Mouse (Mus musculus): Measurements from ENCODE around the gene Clba1. TPM values are rescaled to one million over a fixed set of nuclear protein-coding genes. Genes with fewer than 3 reads are reported as not detected.

Clba1 gene
- polyA plus RNA-seq, 1 experiment from 2014 or later, result 9.3 TPM

GRCm38 (mm10) chr12:112795466-112796104, 13.2 kb upstream of the Clba1 start:
- H3K4me1 ChIP-seq (replicated peaks), result peaks cover 36% of the 10 kb centered on the region
- WGBS, result 68% methylated on average over 18 of the region's 18 CpGs
- H3K4me3 ChIP-seq (replicated peaks), result no peak overlapping the region
- no peaks in the 10 kb centered on the region for H3K36me3 ChIP-seq
- H3K27me3 ChIP-seq, result peaks cover 42% of the 10 kb centered on the region
- no peak overlapping the region for H3K4me2 ChIP-seq
- no peaks in the 10 kb centered on the region for H3K9me3 ChIP-seq
- no peak for ATAC-seq (ENCODE audit: insufficient number of reproducible peaks, insufficient read depth, low FRiP score, low TSS enrichment, low read depth)
- H3K9ac ChIP-seq (replicated peaks), result no peak overlapping the region
- no peak overlapping the region for H3K27ac ChIP-seq

- H3K4me3 ChIP-seq (replicated peaks), result no peak overlapping the region
- no peaks in the 10 kb centered on the region for H3K9me3 ChIP-seq
- H3K4me2 ChIP-seq, result no peak overlapping the region
- no peak overlapping the region for H3K27ac ChIP-seq
- H3K9ac ChIP-seq (replicated peaks), result no peak overlapping the region
- H3K4me1 ChIP-seq (replicated peaks), result peaks cover 37% of the 10 kb centered on the region
- 39% methylated on average over 17 of the region's 17 CpGs for WGBS
- H3K36me3 ChIP-seq, result no peaks in the 10 kb centered on the region
- peaks cover 54% of the 10 kb centered on the region for H3K27me3 ChIP-seq
- ATAC-seq (ENCODE audit: insufficient number of reproducible peaks, insufficient read depth, low FRiP score, low TSS enrichment, low read depth), result no peak
Measured at GRCm38 (mm10) chr12:112796551-112797510, 11.9 kb upstream of the Clba1 start.

- Histone ChIP-seq H3K36me3 (no peaks in the 10 kb centered on the region), H3K9ac (replicated peaks) (no peak overlapping the region), H3K4me1 (replicated peaks) (peaks cover 47% of the 10 kb centered on the region), H3K4me3 (replicated peaks) (no peak overlapping the region), H3K27ac (no peak overlapping the region), H3K4me2 (no peak overlapping the region), H3K9me3 (no peaks in the 10 kb centered on the region), H3K27me3 (peaks cover 64% of the 10 kb centered on the region)
- no peak for ATAC-seq (ENCODE audit: insufficient number of reproducible peaks, insufficient read depth, low FRiP score, low TSS enrichment, low read depth)
- 55% methylated on average over 15 of the region's 15 CpGs for WGBS
Measured at GRCm38 (mm10) chr12:112797672-112798331, 10.9 kb upstream of the Clba1 start.

DNA sequence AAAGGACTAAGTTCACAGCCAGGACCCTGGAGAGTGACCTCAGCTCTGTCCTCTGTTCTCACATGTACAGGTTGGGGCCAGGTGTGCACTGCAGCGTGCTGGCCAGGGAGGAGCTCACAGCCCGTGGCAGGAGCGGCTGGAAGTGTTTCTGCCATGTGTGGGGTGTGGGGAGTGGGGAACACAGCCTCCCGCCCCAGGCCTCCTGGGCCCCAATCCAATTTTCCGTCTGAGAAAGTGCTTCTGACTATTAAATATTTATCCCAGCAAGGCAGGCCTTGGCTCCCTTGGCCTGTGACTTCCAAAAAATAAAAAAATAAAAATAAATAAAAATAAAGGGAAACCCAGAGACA, 10.4 kb upstream of the Clba1 start:
- 31% methylated on average over 5 of the region's 5 CpGs for WGBS

DNA sequence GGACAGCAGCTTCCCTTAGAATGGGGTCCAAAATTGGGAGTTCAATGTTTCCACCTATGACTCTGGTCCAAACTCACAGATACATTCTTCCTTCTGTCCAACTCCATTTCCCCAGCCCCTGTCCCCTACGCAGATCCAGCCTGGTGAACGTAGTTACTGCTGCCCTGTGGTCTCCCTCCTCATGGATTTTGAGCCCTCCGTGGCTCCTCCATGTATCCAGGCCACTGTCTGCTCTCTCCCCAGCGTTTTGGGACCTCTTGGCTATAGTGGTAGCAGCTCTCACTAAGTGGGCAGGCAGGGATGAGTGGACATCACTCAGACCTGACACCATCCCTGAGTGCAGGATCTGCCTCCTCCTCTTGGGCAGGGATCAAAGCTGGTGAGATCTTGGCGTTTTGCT, 10.0 kb upstream of the Clba1 start:
- H3K9ac ChIP-seq (replicated peaks), result no peak overlapping the region
- peaks cover 49% of the 10 kb centered on the region for H3K4me1 ChIP-seq (replicated peaks)
- H3K4me3 ChIP-seq (replicated peaks), result no peak overlapping the region
- H3K4me2 ChIP-seq, result no peak overlapping the region
- H3K27ac ChIP-seq, result no peak overlapping the region
- H3K36me3 ChIP-seq, result no peaks in the 10 kb centered on the region
- 69% methylated on average over 5 of the region's 5 CpGs for WGBS
- no peaks in the 10 kb centered on the region for H3K9me3 ChIP-seq
- no peak for ATAC-seq (ENCODE audit: insufficient number of reproducible peaks, insufficient read depth, low FRiP score, low TSS enrichment, low read depth)
- peaks cover 69% of the 10 kb centered on the region for H3K27me3 ChIP-seq

More for the DNA sequence above, 10.4 kb upstream of the Clba1 start:
- Histone ChIP-seq H3K36me3 (no peaks in the 10 kb centered on the region), H3K27me3 (peaks cover 69% of the 10 kb centered on the region), H3K9me3 (no peaks in the 10 kb centered on the region), H3K27ac (no peak overlapping the region), H3K4me2 (no peak overlapping the region), H3K4me1 (replicated peaks) (peaks cover 49% of the 10 kb centered on the region), H3K4me3 (replicated peaks) (no peak overlapping the region), H3K9ac (replicated peaks) (no peak overlapping the region)
- no peak for ATAC-seq (ENCODE audit: insufficient number of reproducible peaks, insufficient read depth, low FRiP score, low TSS enrichment, low read depth)

DNA sequence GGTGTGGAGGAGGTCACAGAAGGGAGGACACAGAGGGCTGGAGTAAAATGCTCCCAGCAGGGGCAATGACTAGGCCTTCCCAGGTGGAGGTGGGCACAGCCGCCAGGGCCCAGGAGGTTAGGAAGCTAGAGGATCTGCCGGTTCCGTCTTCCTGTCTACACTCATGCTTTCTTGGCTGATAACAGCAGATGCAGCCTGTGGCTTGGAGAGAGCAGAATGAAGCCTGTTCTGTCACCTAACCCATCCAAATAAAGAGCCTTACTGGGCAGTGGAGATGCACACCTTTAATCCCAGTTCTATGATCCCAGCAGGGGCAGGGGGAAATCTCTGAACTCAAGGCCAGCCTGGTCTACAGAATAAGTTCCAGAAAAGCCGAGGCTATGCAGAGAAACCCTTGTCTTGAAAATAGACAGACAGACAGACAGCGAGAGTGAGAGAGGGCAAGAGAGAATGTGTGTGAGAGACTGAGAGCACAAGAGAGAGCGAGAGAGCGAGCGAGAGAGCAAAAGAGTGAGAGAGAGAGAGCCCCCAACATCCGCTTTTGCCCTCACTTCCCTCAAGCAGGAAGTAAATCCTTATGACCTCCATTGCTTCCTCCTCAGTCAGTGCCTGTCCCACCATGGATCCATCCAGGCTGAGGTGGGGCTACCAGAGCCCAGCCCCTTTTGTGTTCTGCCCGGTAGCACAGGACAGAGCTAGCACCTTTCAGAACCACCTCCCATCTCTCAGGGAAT, 9.3 kb upstream of the Clba1 start:
- Histone ChIP-seq H3K36me3 (no peaks in the 10 kb centered on the region), H3K27me3 (peaks cover 76% of the 10 kb centered on the region), H3K9ac (replicated peaks) (no peak overlapping the region), H3K27ac (no peak overlapping the region), H3K4me1 (replicated peaks) (peaks cover 44% of the 10 kb centered on the region), H3K9me3 (no peaks in the 10 kb centered on the region), H3K4me3 (replicated peaks) (no peak overlapping the region), H3K4me2 (no peak overlapping the region)
- ATAC-seq (ENCODE audit: insufficient number of reproducible peaks, insufficient read depth, low FRiP score, low TSS enrichment, low read depth), result no peak
- 84% methylated on average over 10 of the region's 10 CpGs for WGBS

- H3K27me3 ChIP-seq, result peaks cover 81% of the 10 kb centered on the region
- no peak overlapping the region for H3K4me3 ChIP-seq (replicated peaks)
- WGBS, result 11% methylated on average over 4 of the region's 4 CpGs
- H3K4me1 ChIP-seq (replicated peaks), result peaks cover 38% of the 10 kb centered on the region
- no peaks in the 10 kb centered on the region for H3K9me3 ChIP-seq
- no peak overlapping the region for H3K27ac ChIP-seq
- no peak for ATAC-seq (ENCODE audit: insufficient number of reproducible peaks, insufficient read depth, low FRiP score, low TSS enrichment, low read depth)
- H3K4me2 ChIP-seq, result no peak overlapping the region
- no peak overlapping the region for H3K9ac ChIP-seq (replicated peaks)
- no peaks in the 10 kb centered on the region for H3K36me3 ChIP-seq
Measured at GRCm38 (mm10) chr12:112800476-112800875, 8.3 kb upstream of the Clba1 start.

DNA sequence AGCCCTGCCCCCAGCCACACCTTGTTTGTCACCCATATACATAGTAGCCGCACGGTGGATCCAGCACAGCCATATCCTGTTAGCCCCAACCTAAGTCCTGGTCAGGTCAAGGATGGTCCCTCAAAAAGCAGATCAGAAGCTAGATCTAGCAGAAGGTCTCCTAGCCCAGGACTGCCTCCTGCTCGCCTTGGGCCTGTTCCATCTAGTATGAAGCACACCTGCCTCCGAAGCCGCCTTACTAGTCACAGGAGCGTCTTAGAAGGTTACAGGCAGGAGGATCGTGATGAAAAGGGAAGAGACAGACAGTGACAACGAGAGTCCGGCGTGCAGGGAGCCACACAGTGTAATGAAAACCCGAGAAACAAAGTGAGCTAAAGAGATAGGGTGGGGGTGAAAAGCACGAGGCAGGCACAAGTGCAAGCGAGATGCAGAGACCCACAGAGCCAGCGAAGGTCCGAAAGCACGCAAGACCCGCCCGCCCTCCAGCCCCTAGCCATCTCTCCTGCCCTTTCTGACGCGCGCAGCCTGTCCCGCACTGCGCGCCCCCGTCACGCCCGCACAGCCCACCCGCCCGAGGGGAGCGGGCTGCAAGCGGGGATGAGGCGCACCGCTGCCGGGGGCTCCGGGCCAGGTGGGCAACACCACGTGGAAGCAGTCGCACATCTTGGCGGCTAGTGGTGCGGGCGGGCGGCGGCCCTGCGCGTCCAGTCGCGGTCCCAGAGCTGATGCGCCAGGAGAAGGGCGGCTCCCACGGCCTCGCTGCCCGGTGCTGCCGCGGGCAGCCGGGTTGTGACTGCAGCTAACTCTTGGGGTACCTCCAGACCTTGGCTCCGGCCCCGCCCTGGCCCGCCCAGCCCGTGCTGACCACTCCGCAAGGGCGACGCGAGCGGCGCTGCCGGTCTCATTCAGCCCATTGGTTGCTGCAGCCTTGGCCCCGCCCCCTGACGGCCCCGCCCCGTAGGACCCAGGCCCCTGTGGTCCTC, 6.6 kb upstream of the Clba1 start, which contains the start of gene Ahnak2:
TSS of gene Ahnak2 (minus strand) at position 794 of the 983 bp plus-strand sequence.
- no peak within 1 kb of the TSS for H3K27ac ChIP-seq
- peak within 1 kb of the TSS; percentile 100 for H3K4me2 ChIP-seq
- H3K27me3 ChIP-seq, result peaks cover 75% of the 10 kb centered on the region
- peak within 1 kb of the TSS; percentile 58 for H3K4me3 ChIP-seq (replicated peaks)
- H3K9ac ChIP-seq (replicated peaks), result peak within 1 kb of the TSS; percentile 70
- H3K36me3 ChIP-seq, result no peaks in the 10 kb centered on the region
- H3K9me3 ChIP-seq, result no peaks in the 10 kb centered on the region
- peaks cover 26% of the 10 kb centered on the region for H3K4me1 ChIP-seq (replicated peaks)
- 5% methylated on average over 61 of the region's 69 CpGs for WGBS
- ATAC-seq (ENCODE audit: insufficient number of reproducible peaks, insufficient read depth, low FRiP score, low TSS enrichment, low read depth), result peak; percentile 60; the same call in 1 of the 2 replicates

- Histone ChIP-seq H3K9me3 (no peaks in the 10 kb centered on the region), H3K4me2 (peak overlapping the region; percentile 100), H3K4me1 (replicated peaks) (peaks cover 23% of the 10 kb centered on the region), H3K4me3 (replicated peaks) (0 out of 2 replicates have a peak overlapping the region, but pooled peaks have one; percentile 58), H3K27ac (no peak overlapping the region), H3K36me3 (no peaks in the 10 kb centered on the region), H3K9ac (replicated peaks) (no peak overlapping the region), H3K27me3 (peaks cover 70% of the 10 kb centered on the region)
- WGBS, result 22% methylated on average over 3 of the region's 3 CpGs
- no peak for ATAC-seq (ENCODE audit: insufficient number of reproducible peaks, insufficient read depth, low FRiP score, low TSS enrichment, low read depth)
Measured at GRCm38 (mm10) chr12:112802917-112803316, 5.8 kb upstream of the Clba1 start.

GRCm38 (mm10) chr12:112804046-112804445, 4.7 kb upstream of the Clba1 start:
- peaks cover 62% of the 10 kb centered on the region for H3K27me3 ChIP-seq
- H3K4me1 ChIP-seq (replicated peaks), result peaks cover 23% of the 10 kb centered on the region
- H3K4me2 ChIP-seq, result no peak overlapping the region
- H3K9ac ChIP-seq (replicated peaks), result no peak overlapping the region; the same call in 1 of the 2 replicates
- H3K4me3 ChIP-seq (replicated peaks), result no peak overlapping the region
- WGBS, result 53% methylated on average over 13 of the region's 13 CpGs
- no peak for ATAC-seq (ENCODE audit: insufficient number of reproducible peaks, insufficient read depth, low FRiP score, low TSS enrichment, low read depth)
- H3K9me3 ChIP-seq, result no peaks in the 10 kb centered on the region
- H3K36me3 ChIP-seq, result no peaks in the 10 kb centered on the region
- no peak overlapping the region for H3K27ac ChIP-seq

All from limb, embryonic 12.5 days (tissue).